Mouse (Mus musculus) small intestine, adult 2 months (tissue): ENCODE results near the gene Gyg.

Experiments
- CTCF ChIP-seq: fragments of 200-500 bp; IDR thresholded peaks from 2 replicates; pipeline ENCODE4 v1.5.1; 2012; ENCODE audit warnings: low read depth, mild to moderate bottlenecking, control low read depth, inconsistent platforms, low read length, moderate library complexity, mixed read lengths; ENCODE audit not compliant: insufficient replicate concordance, insufficient read length; ENCODE audit errors: extremely low read depth
- POLR2A ChIP-seq: fragments of 200-500 bp; IDR thresholded peaks from 2 replicates; pipeline ENCODE4 v1.6.1; 2012; ENCODE audit warnings: low read depth, mild to moderate bottlenecking, control low read depth, inconsistent platforms, low read length, moderate library complexity

DNA sequence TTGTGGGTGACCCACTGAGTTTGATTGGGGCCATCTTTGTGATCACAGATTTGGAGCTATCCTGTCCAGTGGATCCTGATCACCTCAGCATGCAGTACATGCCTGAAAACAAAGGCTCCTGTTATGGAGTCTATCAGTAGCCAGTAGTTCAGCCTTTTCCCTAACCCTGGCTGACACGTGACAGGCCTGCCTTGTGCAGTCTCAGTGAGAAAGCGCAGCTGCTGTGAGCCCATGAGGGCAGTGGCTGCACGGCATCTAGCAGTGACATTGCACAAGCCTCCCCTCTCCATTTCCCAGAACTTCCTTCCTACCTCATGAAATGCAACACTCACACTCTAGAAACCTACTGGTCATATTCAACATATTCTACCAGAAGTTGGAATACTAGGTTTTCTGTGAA lies 20.6 kb downstream of the Gyg start:
- no peak for TF ChIP-seq POLR2A
- no peak for TF ChIP-seq CTCF
